Mouse (Mus musculus) cerebellum, postnatal 14 days (tissue): ENCODE measurements around the gene Lrrc4b.

Experiments used
- DNase-seq, 2 experiments: peaks; one replicate each; pipeline ENCODE4 v3.0.0; 2021; ENCODE audit warnings: mixed read lengths in 2 of 2

The Lrrc4b gene

DNA sequence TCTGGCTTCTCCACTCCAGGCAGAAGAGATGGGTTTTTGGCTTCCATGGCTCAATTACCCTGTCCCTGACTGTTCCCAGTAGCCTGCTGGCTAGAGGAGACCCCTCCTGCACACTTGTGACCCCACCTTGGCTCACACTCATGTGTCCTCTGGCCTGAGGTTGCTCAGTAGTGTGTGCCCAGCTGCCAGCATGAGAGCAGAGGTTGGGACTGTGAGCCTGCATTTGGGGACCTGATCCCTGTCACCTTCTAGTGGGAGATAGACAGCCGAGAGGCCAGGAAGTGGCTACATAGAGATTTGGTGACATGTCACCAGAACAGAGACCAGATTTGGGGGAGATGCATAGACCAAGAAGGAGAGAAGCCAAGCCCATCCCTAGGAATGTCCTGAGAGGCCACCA, 8.4 kb downstream of the Lrrc4b start:
- no peak for DNase-seq

GRCm38 (mm10) chr7:44437933-44438332, 9.1 kb downstream of the Lrrc4b start:
- peak; percentile 74 to 79 for DNase-seq

DNA sequence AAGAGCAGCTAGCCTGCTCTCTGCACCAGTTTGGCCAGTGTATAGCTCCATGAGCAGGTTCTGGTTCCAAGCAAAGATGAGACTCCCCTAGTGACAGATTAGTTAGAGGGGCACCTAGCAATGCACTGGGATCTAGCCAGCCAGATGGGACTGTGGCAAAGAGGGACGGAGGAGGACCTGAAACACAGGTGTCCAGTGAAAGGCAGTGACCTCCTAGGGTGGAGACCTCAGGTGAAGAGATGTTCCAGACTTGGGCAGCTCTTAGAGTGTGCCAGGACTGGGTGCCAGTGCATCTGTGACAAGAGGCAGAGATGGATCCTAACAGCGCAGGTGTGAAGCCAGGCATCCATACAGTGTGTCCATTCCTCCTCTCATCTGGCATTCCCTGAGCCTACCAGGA, 10.9 kb downstream of the Lrrc4b start:
- DNase-seq, result peak in 1 of 2 experiments; percentile 14

DNA sequence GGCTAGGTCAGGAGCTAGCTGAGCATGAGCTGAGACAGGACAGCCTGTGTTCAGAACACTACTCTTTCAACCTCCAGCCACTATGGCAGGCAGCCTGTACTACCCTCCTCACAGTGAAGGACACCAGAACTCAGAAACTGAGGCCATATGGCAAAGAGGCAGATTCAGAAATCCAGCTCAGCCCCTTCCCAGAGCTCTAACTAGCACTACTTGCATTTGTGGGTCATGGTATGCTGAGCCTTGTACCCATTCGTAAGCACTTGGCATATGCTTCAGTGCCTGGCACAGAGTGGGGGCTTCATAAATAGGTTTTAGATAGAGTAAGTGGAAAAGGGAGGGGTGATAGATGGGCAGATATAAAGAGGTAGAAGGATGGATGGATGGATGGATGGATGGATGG, 11.7 kb downstream of the Lrrc4b start:
- no peak for DNase-seq

DNA sequence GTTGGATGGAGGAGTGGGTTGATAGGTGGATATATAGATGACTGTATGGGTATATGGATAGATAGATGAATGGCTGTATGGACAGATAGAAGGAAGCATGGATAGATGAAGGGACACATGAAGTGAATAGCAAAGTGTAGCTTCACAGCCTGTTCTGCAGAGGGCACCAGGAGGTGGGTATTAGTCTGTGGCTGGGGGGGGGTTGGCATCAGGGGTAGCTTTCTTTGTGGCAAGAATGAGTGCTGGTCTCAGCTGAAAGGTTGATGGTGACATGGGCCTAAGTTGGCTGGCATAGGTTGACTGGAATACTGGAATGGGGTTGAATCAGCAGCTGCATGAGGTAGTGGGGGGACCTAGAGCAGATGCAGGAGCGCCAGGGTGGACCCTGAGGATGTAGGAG, 12.4 kb downstream of the Lrrc4b start:
- DNase-seq, result no peak

GRCm38 (mm10) chr7:44441648-44442109, 12.9 kb downstream of the Lrrc4b start:
- DNase-seq, result peak; percentile 80 to 86

DNA sequence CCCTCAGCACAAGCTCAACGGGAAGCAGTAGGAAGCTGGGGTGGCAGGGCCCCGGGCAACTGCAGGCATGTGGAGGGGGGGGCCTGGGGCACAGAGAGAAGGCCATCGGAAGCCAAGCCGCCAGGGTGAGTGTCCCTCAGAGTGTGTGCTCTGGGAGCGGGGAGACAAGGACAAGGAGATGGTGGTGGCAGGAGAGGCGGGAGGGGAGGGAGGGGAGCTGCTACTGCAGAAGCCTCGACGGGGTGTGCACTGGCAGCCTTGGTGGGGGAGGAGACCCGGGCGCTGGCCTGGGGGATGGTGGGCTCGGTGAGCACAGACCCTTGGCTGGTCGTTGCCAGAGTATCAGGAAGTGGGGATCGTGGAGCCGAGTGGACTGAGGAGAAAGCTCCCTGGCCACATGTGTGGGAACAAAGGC, 13.6 kb downstream of the Lrrc4b start:
- peak; percentile 71 to 80 for DNase-seq

DNA sequence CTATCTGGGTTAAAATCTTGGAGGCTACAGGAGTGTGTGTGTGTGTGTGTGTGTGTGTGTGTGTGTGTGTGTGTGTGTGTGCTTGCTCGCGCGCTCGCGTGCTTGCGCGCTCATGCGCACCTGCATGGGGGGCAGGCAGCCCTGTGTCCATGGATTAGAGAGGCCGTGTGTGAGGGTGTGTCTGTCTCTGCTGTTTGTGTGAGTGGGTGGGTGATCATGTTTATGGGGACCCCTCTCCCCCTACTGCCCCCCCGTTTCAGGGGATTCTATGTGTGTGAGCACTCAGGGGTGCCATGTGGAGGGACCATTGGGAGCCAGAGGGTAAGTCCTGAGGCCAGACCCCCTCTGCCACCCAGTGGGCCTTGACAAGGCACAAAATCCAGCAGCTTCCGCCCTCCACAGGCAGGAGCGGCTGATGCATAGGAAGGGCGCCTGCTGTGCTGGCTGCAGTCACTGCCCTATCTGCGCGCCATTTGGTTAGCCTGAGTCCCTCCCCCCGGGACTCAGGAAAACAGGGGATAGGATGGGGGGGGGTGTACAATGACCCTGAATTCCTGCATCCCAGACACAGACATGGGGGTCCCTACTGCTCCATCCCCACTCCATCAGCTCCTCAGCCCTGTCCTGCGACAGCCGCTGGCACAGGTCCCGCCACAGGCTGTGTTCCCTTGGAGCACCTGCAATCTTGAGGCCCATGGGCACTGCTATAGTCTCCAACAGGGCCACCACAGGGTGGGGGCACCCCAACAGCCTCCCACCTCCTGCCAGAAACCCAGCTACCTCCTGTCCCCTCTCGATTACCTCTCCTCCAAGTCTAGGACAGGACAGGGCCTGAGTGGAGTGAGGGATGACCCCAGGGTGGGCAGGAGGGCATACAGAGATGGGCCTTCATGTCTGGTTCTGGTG, 14.7 kb downstream of the Lrrc4b start:
- DNase-seq, result peak; percentile 72 to 76

- DNase-seq, result peak; percentile 39 to 42
These were observed 16.2 kb downstream of the Lrrc4b start for GRCm38 (mm10) chr7:44444886-44445527.

DNA sequence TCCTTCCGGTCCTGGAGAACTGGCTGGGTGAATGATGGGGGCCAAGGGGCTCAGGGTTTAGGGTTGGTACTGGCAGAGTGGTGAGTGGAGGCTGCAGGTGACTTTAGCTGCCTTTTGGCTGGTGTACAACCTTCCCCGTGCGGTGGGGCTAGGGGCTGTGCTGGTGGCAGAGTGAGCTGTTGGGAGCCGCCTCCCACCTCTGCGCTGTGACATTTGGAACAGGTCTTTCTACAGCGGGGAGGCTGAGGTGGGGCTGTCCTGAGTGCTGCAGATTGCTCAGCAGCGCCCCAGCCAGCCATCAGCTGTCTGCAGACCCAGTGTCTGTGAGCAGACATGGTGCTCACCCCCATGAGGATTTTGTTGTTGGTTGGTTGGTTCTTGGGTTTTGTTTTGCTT, 16.7 kb downstream of the Lrrc4b start:
- peak in 1 of 2 experiments; percentile 34 for DNase-seq

- DNase-seq, result peak; percentile 73 to 75
These were observed 17.4 kb downstream of the Lrrc4b start for GRCm38 (mm10) chr7:44446070-44446855.

DNA sequence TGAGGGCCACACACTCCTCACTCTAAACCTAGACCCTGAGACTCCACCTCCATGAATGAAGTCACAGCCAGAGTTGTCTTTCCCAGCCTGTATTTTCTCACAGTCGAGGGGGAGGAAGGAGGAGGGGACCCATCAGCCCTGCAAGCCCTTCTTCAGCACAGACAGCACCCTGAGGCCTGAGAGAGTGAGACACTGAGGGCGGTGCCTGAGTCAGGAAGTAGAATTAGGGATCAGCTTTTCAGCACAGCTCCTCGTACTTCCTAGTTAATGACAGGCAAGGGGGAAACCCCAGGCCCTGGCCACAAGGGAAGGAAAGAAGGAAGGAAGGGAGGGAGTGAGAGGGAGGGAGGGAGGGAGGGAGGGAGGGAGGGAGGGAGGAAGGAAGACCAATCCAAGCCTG, 24.4 kb downstream of the Lrrc4b start:
- DNase-seq, result no peak

DNA sequence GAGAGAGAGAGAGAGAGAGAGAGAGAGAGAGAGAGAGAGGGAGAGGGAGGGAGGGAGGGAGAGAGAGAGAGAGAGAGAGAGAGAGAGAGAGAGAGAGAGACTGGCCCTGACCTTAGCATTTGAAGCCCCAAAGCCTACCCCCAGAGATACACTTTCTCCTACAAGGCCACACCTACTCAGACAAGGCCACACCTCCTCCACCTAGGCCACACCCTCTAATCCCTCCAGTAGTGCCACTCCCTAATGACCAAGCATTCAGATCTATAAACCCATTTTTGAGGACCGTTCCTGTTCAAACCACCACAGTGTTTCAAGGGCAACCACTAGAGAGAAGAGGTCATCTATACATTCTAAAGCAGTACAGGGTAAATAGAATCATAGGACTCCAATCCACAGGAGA, 27.5 kb downstream of the Lrrc4b start:
- peak in 1 of 2 experiments; percentile 2 for DNase-seq

GRCm38 (mm10) chr7:44460067-44460466, 31.2 kb downstream of the Lrrc4b start:
- DNase-seq, result peak in 1 of 2 experiments; percentile 8

DNA sequence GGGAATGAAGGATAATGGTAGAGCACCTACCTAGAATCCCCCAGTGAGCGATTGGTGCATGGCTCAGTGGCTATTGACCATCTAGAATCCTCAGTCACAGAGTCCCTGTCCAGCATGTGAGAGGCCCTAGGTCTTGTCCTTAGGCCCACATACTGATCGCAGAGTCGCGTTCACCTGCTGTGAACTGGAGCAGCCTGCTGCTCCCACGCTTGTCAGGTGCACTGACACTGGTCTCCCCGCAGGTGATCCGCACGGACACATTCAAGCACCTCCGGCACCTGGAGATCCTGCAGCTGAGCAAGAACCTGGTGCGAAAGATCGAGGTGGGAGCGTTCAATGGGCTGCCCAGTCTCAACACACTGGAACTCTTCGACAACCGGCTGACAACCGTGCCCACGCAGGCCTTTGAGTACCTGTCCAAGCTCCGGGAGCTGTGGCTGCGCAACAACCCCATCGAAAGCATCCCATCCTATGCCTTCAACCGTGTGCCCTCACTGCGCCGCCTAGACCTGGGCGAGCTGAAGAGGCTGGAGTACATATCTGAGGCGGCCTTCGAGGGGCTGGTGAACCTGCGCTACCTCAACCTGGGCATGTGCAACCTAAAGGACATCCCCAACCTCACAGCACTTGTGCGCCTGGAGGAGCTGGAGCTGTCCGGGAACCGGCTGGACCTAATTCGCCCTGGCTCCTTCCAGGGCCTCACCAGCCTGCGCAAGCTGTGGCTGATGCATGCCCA, 32.1 kb downstream of the Lrrc4b start:
- peak in 1 of 2 experiments; percentile 23 for DNase-seq

- peak; percentile 22 to 24 for DNase-seq
These were observed 32.8 kb downstream of the Lrrc4b start for GRCm38 (mm10) chr7:44461503-44462217.

DNA sequence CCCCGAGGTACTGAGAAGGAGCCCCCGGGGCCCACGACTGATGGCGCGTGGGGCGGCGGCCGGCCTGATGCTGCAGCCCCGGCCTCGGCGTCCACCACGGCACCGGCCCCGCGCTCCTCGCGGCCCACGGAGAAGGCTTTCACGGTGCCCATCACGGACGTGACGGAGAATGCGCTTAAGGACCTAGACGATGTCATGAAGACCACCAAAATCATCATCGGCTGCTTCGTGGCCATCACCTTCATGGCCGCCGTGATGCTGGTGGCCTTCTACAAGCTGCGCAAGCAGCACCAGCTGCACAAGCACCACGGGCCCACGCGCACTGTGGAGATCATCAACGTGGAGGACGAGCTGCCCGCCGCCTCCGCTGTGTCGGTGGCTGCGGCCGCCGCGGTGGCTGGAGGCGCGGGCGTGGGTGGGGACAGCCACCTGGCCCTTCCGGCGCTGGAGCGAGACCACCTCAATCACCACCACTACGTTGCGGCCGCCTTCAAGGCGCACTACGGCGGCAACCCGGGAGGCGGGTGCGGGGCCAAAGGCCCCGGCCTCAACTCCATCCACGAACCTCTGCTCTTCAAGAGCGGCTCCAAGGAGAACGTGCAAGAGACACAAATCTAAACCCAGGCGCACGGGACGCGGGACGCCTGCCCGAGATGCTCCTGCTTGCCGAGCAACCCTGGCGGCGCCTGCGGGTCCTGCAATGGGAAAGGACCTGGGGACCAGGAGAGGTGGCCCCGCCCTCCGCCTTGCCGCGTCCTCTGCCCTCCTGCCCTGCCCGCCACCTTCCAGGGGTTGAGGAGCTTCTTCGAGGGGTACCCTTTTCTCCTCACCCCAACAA, 33.6 kb downstream of the Lrrc4b start:
- peak; percentile 51 to 76 for DNase-seq

DNA sequence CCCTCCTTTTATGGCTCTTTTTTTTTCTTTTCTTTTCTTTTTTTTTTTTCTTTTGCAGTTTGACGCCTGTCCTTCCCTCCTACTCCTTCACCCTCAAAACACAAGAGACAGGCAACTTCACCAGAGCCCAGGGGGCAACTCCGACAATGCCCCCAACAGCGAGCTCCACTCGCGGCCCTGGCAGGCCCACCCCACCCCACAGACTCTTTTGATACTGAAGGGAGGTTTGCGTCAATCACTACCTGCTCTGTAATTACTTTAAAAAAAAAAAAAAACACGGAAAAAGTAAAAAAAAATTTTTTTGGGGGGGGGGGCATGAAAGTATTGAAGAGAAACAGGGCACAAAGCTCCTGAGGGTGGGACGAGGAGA, 34.2 kb downstream of the Lrrc4b start:
- peak in 1 of 2 experiments; percentile 15 for DNase-seq

GRCm38 (mm10) chr7:44463556-44464225, 34.9 kb downstream of the Lrrc4b start:
- peak; percentile 37 to 43 for DNase-seq

DNA sequence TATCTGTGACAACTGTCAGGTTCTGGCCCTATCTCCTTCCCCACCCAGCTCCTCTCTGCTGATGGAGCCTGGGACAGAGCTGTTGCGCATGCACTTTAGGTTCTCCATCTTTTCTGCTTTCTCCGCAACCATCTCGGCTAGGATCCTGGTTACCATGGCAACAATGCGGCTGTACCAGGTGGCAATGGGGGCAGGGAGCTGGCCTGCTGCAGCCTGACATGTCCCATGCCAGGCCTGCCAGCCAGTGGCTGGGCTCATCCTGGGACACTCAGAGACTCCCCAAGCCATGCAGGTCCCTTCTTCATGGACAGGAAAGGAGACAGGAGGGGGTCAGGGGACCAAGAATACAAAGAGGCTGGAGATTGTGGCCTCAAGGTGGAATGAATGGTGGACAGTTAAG, 35.7 kb downstream of the Lrrc4b start:
- DNase-seq, result peak; percentile 98
